Mouse (Mus musculus): ENCODE measurements around the gene Vpreb1.
A peak's percentile ranks its signal among the peaks of the same experiment; 100 is the strongest.

The Vpreb1 gene

GRCm38 (mm10) chr16:16855541-16855940, 15.1 kb downstream of the Vpreb1 start:
- DNase-seq (ENCODE audit: low read depth, low spot score) = no peak

GRCm38 (mm10) chr16:16854836-16855235, 15.8 kb downstream of the Vpreb1 start:
- no peak for DNase-seq (ENCODE audit: low read depth, low spot score)

GRCm38 (mm10) chr16:16852411-16852810, 18.2 kb downstream of the Vpreb1 start:
- no peak for DNase-seq (ENCODE audit: low read depth, low spot score)

- no peak for DNase-seq (ENCODE audit: low read depth, low spot score)
Observed at GRCm38 (mm10) chr16:16849196-16849595, 21.4 kb downstream of the Vpreb1 start.

- DNase-seq (ENCODE audit: low read depth, low spot score) = no peak
Observed at GRCm38 (mm10) chr16:16829671-16830070, 41.0 kb downstream of the Vpreb1 start.

- peak; percentile 61 for DNase-seq (ENCODE audit: low read depth, low spot score)
Observed at GRCm38 (mm10) chr16:16828757-16829615, 41.7 kb downstream of the Vpreb1 start, which contains the start of gene Spag6l. Gene Spag6l (minus strand): TSS chr16:16829456.

- DNase-seq (ENCODE audit: low read depth, low spot score) = no peak
Observed at GRCm38 (mm10) chr16:16826223-16826622, 44.4 kb downstream of the Vpreb1 start.

- no peak for DNase-seq (ENCODE audit: low read depth, low spot score)
Observed at GRCm38 (mm10) chr16:16825476-16825875, 45.2 kb downstream of the Vpreb1 start.
